Comparison of ENCODE assay signal across 8 mouse cellular contexts in the genomic region with DNA sequence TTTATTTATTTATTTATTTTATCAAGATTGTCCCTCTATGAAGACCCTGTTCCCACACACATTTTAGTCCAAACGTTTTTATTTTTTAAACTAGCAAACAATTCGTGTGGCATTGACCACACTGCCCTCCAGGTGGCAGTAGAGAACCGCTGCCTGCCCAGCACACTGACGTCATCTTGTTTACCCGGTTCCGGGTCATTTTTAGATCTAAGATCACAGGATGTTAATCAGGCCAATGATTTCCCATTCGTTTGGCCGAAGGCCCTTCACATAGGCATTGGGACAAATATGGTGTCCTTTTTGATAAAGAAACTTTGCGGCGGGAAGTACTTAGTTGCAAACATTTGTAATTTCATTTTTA.
DNase-seq lines count a peak whose midpoint lies in the region; ATAC-seq and TF ChIP-seq lines count a peak whose summit lies in the region.

No protein-coding gene starts in this region.

- WGBS in forebrain, embryonic 13.5 days = 17% methylated on average over 10 of the region's 10 CpGs
- 17% methylated on average over 10 of the region's 10 CpGs for WGBS in lung, embryonic 14.5 days
- WGBS in olfactory bulb, adult 2 months = 10% methylated on average over 10 of the region's 10 CpGs

- H3K27ac ChIP-seq in forebrain, embryonic 13.5 days = no peak overlapping the region
- no peak overlapping the region for H3K27ac ChIP-seq in lung, embryonic 14.5 days (ENCODE audit: low read depth)
- H3K27ac ChIP-seq in olfactory bulb, adult 2 months (ENCODE audit: insufficient read depth, low read depth, low read length) = 0 out of 2 replicates have a peak overlapping the region, but pooled peaks have one; percentile 23

- no peaks in the 10 kb centered on the region for H3K36me3 ChIP-seq in G1E (replicated peaks)
- H3K36me3 ChIP-seq in forebrain, embryonic 13.5 days (ENCODE audit: poor library complexity, severe bottlenecking) = no peaks in the 10 kb centered on the region
- H3K36me3 ChIP-seq in lung, embryonic 14.5 days (ENCODE audit: insufficient read depth) = no peaks in the 10 kb centered on the region

- TF ChIP-seq POLR2A in olfactory bulb, adult 2 months (IDR thresholded peaks at IDR 0.05; ENCODE audit: insufficient read depth, low read depth, low read length) = no peak

- intact Hi-C loops in heart, postnatal 14 days (cut with DNase I) = loop anchor here (5.0 kb wide), 2 partner anchors 144 to 214 kb away; a partner anchor contains a TSS

- H3K27me3 ChIP-seq in G1E (ENCODE audit: insufficient read depth, low read length) = peaks cover 9% of the 10 kb centered on the region; the same call in 1 of the 2 replicates
- no peaks in the 10 kb centered on the region for H3K27me3 ChIP-seq in forebrain, embryonic 13.5 days
- no peaks in the 10 kb centered on the region for H3K27me3 ChIP-seq in lung, embryonic 14.5 days (ENCODE audit: insufficient read depth, low read length)

- peak overlapping the region; percentile 43 for H3K4me2 ChIP-seq in forebrain, embryonic 13.5 days
- peak overlapping the region; percentile 52 for H3K4me2 ChIP-seq in lung, embryonic 14.5 days

- peak; percentile 57; the same call in 1 of the 2 replicates for ATAC-seq in G1E (ENCODE audit: extremely low read depth, insufficient number of reproducible peaks, low FRiP score, poor library complexity, severe bottlenecking)
- peak; percentile 59; the same call in 1 of the 2 replicates for ATAC-seq in cerebellum, adult (ENCODE audit: insufficient number of reproducible peaks, low FRiP score, low TSS enrichment)
- ATAC-seq in forebrain, embryonic 13.5 days = peak; percentile 59
- peak; percentile 63 for ATAC-seq in lung, embryonic 14.5 days (ENCODE audit: insufficient read depth)

- H3K4me3 ChIP-seq in G1E (ENCODE audit: low read depth, low read length) = no peak overlapping the region
- H3K4me3 ChIP-seq in forebrain, embryonic 13.5 days = 0 out of 2 replicates have a peak overlapping the region, but pooled peaks have one; percentile 12
- H3K4me3 ChIP-seq in lung, embryonic 14.5 days (ENCODE audit: low read depth, low read length) = no peak overlapping the region
- H3K4me3 ChIP-seq in olfactory bulb, adult 2 months (ENCODE audit: insufficient read depth, low read depth, low read length) = no peak overlapping the region

- peak; percentile 79 for TF ChIP-seq CTCF in G1E (IDR thresholded peaks at IDR 0.05; ENCODE audit: low read depth, low read length)
- TF ChIP-seq CTCF in lung, embryonic 14.5 days (IDR thresholded peaks at IDR 0.05; ENCODE audit: low read depth) = peak; percentile 92
- peak; percentile 68 for TF ChIP-seq CTCF in olfactory bulb, adult 2 months (IDR thresholded peaks at IDR 0.05; ENCODE audit: insufficient read depth, low read depth, low read length)

- H3K9ac ChIP-seq in forebrain, embryonic 13.5 days = no peak overlapping the region
- H3K9ac ChIP-seq in lung, embryonic 14.5 days = no peak overlapping the region

- peak; percentile 40 for DNase-seq in G1E (ENCODE audit: low spot score)
- peak; percentile 74 to 83 for DNase-seq in heart, postnatal 14 days
- peak; percentile 26 to 75 for DNase-seq in layer of hippocampus, adult 18-20 months (ENCODE audit: low spot score in 2 of 2)
- peak; percentile 90 for DNase-seq in lung, embryonic 14.5 days
- DNase-seq in thymus, postnatal 0 days (ENCODE audit: low spot score) = peak; percentile 78

- peaks cover 16% of the 10 kb centered on the region for H3K4me1 ChIP-seq in G1E (ENCODE audit: insufficient read depth, low read depth, low read length)
- H3K4me1 ChIP-seq in forebrain, embryonic 13.5 days = no peaks in the 10 kb centered on the region
- H3K4me1 ChIP-seq in lung, embryonic 14.5 days (ENCODE audit: insufficient read depth) = no peaks in the 10 kb centered on the region
- H3K4me1 ChIP-seq in olfactory bulb, adult 2 months (ENCODE audit: control insufficient read depth, insufficient read depth, low read length) = peaks cover 5% of the 10 kb centered on the region; the same call in 1 of the 2 replicates

- H3K9me3 ChIP-seq in G1E (replicated peaks) = no peaks in the 10 kb centered on the region
- no peaks in the 10 kb centered on the region for H3K9me3 ChIP-seq in forebrain, embryonic 13.5 days (replicated peaks)
- H3K9me3 ChIP-seq in lung, embryonic 14.5 days (ENCODE audit: low read depth, low read length) = no peaks in the 10 kb centered on the region

Comparison
In these comparisons a context has a peak if more than half of its experiments do, and no peak if none do; other contexts are left out.
1. DNase-seq: peak in every context shown above with its lines; median percentile 90 in lung, embryonic 14.5 days; 78 in heart, postnatal 14 days; 78 in thymus, postnatal 0 days; 50 in layer of hippocampus, adult 18-20 months; 40 in G1E.